Mouse (Mus musculus): ENCODE data around the gene Gm21969. TPM values are rescaled to one million over a fixed set of nuclear protein-coding genes. Genes with fewer than 3 reads are reported as not detected.

The Gm21969 gene
- total RNA-seq, 1 experiment = 0.09 TPM

DNA sequence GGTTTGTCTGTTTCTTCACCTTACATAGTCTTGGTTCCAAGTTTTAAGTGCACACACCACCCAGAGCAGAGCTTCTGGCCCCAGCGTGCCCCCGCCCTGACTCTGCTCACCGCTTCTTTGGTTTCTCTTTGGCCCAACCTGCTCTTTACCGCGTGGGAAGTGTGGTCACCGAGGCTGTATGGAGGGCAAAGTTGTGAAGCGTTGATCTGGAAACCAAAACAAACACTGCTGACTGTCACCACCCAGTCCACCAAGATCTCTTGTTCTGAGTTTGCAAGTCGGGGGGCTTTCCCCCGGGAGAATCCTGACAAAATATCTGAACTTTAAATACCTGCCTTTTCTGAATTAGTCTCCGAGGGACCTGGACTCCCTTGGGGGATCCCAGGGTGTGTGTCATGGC, 24.0 kb upstream of the Gm21969 start:
- Histone ChIP-seq H3K9ac (ENCODE audit: insufficient read depth, low read depth, low read length, poor library complexity, severe bottlenecking) (no peak overlapping the region), H3K27ac (ENCODE audit: insufficient read depth, low read depth, low read length, poor library complexity, severe bottlenecking) (no peak overlapping the region), H3K4me3 (ENCODE audit: insufficient read depth in 1 of 2, low read depth in 1 of 2, low read length in 2 of 2, poor library complexity in 1 of 2, severe bottlenecking in 1 of 2) (no peak overlapping the region), H3K4me1 (ENCODE audit: control insufficient read depth in 2 of 2, insufficient read depth in 2 of 2, low read length in 2 of 2, poor library complexity in 1 of 2) (peaks cover 0 to 31% of the 10 kb centered on the region in 2 experiments; a peak in 3 of 4 replicates), H3K36me3 (ENCODE audit: control insufficient read depth, insufficient read depth, low read length, poor library complexity, severe bottlenecking) (no peaks in the 10 kb centered on the region), H3K9me3 (ENCODE audit: control insufficient read depth, insufficient read depth, low read depth, low read length) (no peaks in the 10 kb centered on the region)
- DNase-seq (ENCODE audit: low read depth, low spot score) = no peak
- in situ Hi-C loops (cut with MboI; ENCODE audit: low sequenced_read_pairs in 2 of 2, unreplicated experiment in 2 of 2) = no loop called here
- TF ChIP-seq ZC3H11A (IDR thresholded peaks at IDR 0.05; ENCODE audit: borderline replicate concordance, low read depth, low read length) (no peak), MAFK (IDR thresholded peaks at IDR 0.05; ENCODE audit: insufficient read depth, low read depth, low read length) (no peak), CHD2 (IDR thresholded peaks at IDR 0.05; ENCODE audit: low read depth, low read length) (no peak), ZNF384 (IDR thresholded peaks at IDR 0.05; ENCODE audit: low read depth, low read length) (no peak), HCFC1 (IDR thresholded peaks at IDR 0.05; ENCODE audit: borderline replicate concordance, insufficient read depth, low read length) (no peak)

GRCm38 (mm10) chr4:139579466-139579865, 23.5 kb upstream of the Gm21969 start:
- Histone ChIP-seq H3K9ac (ENCODE audit: insufficient read depth, low read depth, low read length, poor library complexity, severe bottlenecking) (no peak overlapping the region), H3K4me3 (ENCODE audit: insufficient read depth in 1 of 2, low read depth in 1 of 2, low read length in 2 of 2, poor library complexity in 1 of 2, severe bottlenecking in 1 of 2) (no peak overlapping the region), H3K4me1 (ENCODE audit: control insufficient read depth in 2 of 2, insufficient read depth in 2 of 2, low read length in 2 of 2, poor library complexity in 1 of 2) (peaks cover 0 to 31% of the 10 kb centered on the region in 2 experiments; a peak in 2 of 4 replicates)

GRCm38 (mm10) chr4:139580663-139581336, 22.2 kb upstream of the Gm21969 start:
- in situ Hi-C loops (cut with MboI; ENCODE audit: low sequenced_read_pairs in 2 of 2, unreplicated experiment in 2 of 2) = no loop called here
- no peaks in the 10 kb centered on the region; the same call in 1 of the 2 replicates for H3K36me3 ChIP-seq (ENCODE audit: control insufficient read depth, insufficient read depth, low read length, poor library complexity, severe bottlenecking)
- no peaks in the 10 kb centered on the region for H3K9me3 ChIP-seq (ENCODE audit: control insufficient read depth, insufficient read depth, low read depth, low read length)
- TF ChIP-seq ZC3H11A (IDR thresholded peaks at IDR 0.05; ENCODE audit: borderline replicate concordance, low read depth, low read length) (no peak), HCFC1 (IDR thresholded peaks at IDR 0.05; ENCODE audit: borderline replicate concordance, insufficient read depth, low read length) (no peak), MAFK (IDR thresholded peaks at IDR 0.05; ENCODE audit: insufficient read depth, low read depth, low read length) (no peak)
- H3K9ac ChIP-seq (ENCODE audit: insufficient read depth, low read depth, low read length, poor library complexity, severe bottlenecking) = peak overlapping the region; percentile 23; the same call in 1 of the 2 replicates
- DNase-seq (ENCODE audit: low read depth, low spot score) = no peak
- peak overlapping the region in 1 of 2 experiments; percentile 12; a peak in 2 of 4 replicates for H3K4me3 ChIP-seq (ENCODE audit: insufficient read depth in 1 of 2, low read depth in 1 of 2, low read length in 2 of 2, poor library complexity in 1 of 2, severe bottlenecking in 1 of 2)
- peaks cover 0 to 36% of the 10 kb centered on the region in 2 experiments; a peak in 2 of 4 replicates for H3K4me1 ChIP-seq (ENCODE audit: control insufficient read depth in 2 of 2, insufficient read depth in 2 of 2, low read length in 2 of 2, poor library complexity in 1 of 2)
- no peak overlapping the region for H3K27ac ChIP-seq (ENCODE audit: insufficient read depth, low read depth, low read length, poor library complexity, severe bottlenecking)

More at GRCm38 (mm10) chr4:139579466-139579865, 23.5 kb upstream of the Gm21969 start:
- Histone ChIP-seq H3K36me3 (ENCODE audit: control insufficient read depth, insufficient read depth, low read length, poor library complexity, severe bottlenecking) (no peaks in the 10 kb centered on the region), H3K27ac (ENCODE audit: insufficient read depth, low read depth, low read length, poor library complexity, severe bottlenecking) (no peak overlapping the region), H3K9me3 (ENCODE audit: control insufficient read depth, insufficient read depth, low read depth, low read length) (no peaks in the 10 kb centered on the region)
- in situ Hi-C loops (cut with MboI; ENCODE audit: low sequenced_read_pairs in 2 of 2, unreplicated experiment in 2 of 2) = no loop called here
- DNase-seq (ENCODE audit: low read depth, low spot score) = no peak
- TF ChIP-seq MAFK (IDR thresholded peaks at IDR 0.05; ENCODE audit: insufficient read depth, low read depth, low read length) = no peak
- TF ChIP-seq ZC3H11A (IDR thresholded peaks at IDR 0.05; ENCODE audit: borderline replicate concordance, low read depth, low read length) = no peak
- TF ChIP-seq HCFC1 (IDR thresholded peaks at IDR 0.05; ENCODE audit: borderline replicate concordance, insufficient read depth, low read length) = no peak
- no peak for TF ChIP-seq CHD2 (IDR thresholded peaks at IDR 0.05; ENCODE audit: low read depth, low read length)
- no peak for TF ChIP-seq ZNF384 (IDR thresholded peaks at IDR 0.05; ENCODE audit: low read depth, low read length)

DNA sequence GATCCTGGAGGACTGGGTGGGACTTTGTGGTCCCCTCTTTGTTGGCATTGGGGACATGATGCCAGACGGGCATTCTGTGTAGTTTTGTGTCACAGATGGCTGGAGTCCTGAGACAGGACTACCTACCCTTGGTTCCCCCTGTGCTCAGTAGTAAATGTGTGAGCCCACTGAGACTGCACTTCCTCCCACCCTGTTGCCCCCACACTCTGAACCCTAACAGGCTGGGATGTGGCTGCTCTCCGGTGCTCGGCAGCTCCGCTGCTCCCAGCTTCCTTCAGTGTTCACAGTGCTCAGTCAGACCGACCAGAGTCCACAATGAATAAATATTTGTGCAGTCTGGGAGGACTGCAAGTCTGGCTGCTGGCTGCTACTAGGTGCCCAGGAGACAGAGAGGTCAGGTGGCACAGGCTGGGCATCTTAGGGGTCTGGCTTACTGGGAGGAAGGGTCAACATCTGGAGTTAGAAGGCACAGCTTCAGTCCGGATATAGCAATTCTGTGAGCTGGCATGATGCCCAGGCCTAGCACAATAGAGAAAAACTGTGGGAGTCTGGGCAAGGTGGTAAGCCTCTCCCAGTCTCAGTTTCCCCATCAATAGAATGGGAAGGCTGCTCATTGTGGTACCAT, 21.4 kb upstream of the Gm21969 start:
- DNase-seq (ENCODE audit: low read depth, low spot score) = no peak
- TF ChIP-seq ZNF384 (IDR thresholded peaks at IDR 0.05; ENCODE audit: low read depth, low read length) (no peak), CHD2 (IDR thresholded peaks at IDR 0.05; ENCODE audit: low read depth, low read length) (no peak), ZC3H11A (IDR thresholded peaks at IDR 0.05; ENCODE audit: borderline replicate concordance, low read depth, low read length) (no peak), MAFK (IDR thresholded peaks at IDR 0.05; ENCODE audit: insufficient read depth, low read depth, low read length) (no peak), HCFC1 (IDR thresholded peaks at IDR 0.05; ENCODE audit: borderline replicate concordance, insufficient read depth, low read length) (no peak)
- no peak overlapping the region for H3K27ac ChIP-seq (ENCODE audit: insufficient read depth, low read depth, low read length, poor library complexity, severe bottlenecking)
- peak overlapping the region in 1 of 2 experiments; percentile 12; a peak in 1 of 4 replicates for H3K4me3 ChIP-seq (ENCODE audit: insufficient read depth in 1 of 2, low read depth in 1 of 2, low read length in 2 of 2, poor library complexity in 1 of 2, severe bottlenecking in 1 of 2)
- H3K9me3 ChIP-seq (ENCODE audit: control insufficient read depth, insufficient read depth, low read depth, low read length) = no peaks in the 10 kb centered on the region
- in situ Hi-C loops (cut with MboI; ENCODE audit: low sequenced_read_pairs in 2 of 2, unreplicated experiment in 2 of 2) = no loop called here
- H3K36me3 ChIP-seq (ENCODE audit: control insufficient read depth, insufficient read depth, low read length, poor library complexity, severe bottlenecking) = no peaks in the 10 kb centered on the region; the same call in 1 of the 2 replicates
- peaks cover 0 to 34% of the 10 kb centered on the region in 2 experiments; a peak in 2 of 4 replicates for H3K4me1 ChIP-seq (ENCODE audit: control insufficient read depth in 2 of 2, insufficient read depth in 2 of 2, low read length in 2 of 2, poor library complexity in 1 of 2)
- peak overlapping the region; percentile 22; the same call in 1 of the 2 replicates for H3K9ac ChIP-seq (ENCODE audit: insufficient read depth, low read depth, low read length, poor library complexity, severe bottlenecking)
